Mouse (Mus musculus) adrenal gland, adult (tissue): ENCODE results near the gene Bod1l.

Source experiments
- DNase-seq, 2 experiments: peaks; one replicate each; pipeline ENCODE4 v3.0.0; 2022 to 2023; ENCODE audit warnings: low spot score in 1 of 2; ENCODE audit not compliant: inconsistent age in 2 of 2

The Bod1l gene

DNA sequence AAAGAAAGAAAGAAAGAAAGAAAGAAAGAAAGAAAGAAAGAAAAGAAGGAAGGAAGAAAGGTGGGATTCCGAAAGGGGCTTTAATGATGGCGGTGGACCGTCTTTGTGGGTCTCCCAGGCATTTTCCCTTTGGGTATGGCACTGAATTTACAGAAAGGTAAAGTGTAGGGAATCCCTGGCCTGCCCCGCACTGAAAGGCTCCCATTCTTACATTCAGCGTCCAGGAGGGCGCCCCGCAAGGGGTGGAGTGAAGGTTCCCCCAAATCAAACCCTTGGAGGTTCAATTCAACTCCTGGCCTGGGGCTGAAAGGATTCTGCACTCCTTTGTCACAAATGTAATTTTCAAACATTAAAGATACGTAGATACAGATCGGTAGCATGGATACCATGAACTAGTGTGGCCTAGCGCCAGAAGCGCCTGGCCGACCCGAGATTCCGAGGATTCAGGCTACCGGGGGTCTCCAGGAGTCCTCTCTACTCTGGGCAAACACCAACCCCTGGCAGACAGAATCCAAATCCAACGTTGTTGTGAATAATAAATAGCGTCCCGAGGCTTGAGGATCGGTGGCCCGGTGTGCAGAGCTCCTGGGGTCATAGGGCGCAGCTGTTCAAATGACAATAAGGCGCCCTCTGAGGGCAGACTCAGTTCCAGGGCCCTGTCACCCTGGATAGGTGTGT lies 83.1 kb downstream of the Bod1l start:
- DNase-seq, result no peak

DNA sequence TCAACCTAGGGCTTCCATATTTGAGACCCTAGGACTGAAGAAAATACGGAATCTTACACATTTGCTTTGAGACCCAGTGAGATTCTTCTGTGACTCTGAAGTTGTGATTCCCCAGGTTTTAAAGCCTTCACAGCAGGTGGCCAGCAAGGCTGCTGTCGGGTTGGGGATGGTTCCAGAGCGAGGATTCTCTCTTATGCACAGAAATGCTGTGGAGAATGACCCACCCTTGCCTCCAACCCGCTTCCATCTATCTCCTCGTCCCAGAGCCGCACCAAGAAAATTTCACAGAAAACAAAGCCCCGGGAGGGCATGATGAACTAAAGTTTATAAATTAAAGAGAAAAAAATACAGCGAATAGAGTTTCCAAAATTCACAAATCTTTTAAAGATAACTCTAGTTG lies 84.0 kb downstream of the Bod1l start:
- no peak for DNase-seq

DNA sequence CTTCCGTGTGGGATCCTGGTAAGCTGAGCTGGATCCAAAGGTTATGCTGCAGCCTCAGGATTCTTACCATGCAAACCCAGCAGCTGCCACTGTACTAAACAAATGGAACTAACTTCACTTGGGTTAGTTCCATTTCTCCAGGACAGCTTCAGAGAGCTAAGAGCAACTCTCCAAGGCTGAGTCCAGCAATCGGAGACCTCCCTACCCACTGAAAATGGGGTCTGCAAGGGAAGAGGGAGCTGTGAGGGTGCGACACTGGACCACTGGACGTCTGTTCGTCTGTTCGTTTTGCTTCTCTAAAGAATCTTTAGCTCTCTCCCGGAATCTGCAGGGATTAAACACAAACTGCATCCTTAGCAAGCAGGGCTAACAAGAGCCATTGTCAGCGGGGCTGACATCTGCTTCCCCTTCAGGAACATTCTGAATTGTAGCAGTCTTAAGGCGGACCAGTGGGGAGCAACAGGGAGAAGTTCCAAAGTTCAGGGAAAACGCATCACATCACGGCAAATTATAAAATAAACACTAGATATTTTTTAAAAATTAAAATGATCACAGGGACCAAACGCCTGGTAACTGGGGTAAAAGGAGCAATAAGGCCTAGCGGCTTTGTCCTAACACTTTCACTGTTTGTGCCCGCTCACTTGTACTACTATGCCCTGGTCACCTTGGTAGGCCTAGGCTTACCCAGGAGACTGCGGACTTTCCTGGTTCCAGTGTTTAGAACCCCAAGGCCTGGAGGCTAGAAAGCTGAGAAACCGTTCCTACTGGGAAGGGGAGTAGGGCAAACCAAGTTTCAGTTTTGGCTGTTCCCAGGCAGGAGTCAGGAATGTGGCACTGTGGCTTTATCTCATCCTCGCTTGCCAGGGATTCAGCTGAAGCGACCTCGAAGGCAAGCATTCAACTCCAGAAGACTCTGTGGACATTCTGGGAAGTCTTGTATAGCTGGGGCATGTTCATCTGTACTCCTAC lies 85.2 kb downstream of the Bod1l start:
- DNase-seq, result no peak

DNA sequence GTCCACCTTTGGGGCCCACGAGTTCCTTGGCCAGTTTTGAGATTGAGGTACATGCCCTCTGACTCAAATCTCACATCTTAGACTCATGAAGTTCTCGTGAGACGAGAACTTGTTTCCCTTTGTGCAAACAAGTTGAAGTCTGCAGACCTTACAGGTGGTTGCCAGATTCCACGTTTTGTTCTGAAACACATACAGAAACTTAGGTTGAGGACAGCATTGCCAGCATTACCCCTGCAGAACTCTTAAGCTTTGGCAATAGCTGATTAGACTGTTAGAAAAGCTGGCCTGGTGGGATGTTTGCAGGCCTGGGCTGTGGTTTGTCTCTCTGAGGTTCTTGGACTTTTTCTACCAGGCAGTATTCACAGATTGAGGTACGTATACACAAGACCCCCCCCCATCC lies 86.8 kb downstream of the Bod1l start:
- DNase-seq, result no peak

DNA sequence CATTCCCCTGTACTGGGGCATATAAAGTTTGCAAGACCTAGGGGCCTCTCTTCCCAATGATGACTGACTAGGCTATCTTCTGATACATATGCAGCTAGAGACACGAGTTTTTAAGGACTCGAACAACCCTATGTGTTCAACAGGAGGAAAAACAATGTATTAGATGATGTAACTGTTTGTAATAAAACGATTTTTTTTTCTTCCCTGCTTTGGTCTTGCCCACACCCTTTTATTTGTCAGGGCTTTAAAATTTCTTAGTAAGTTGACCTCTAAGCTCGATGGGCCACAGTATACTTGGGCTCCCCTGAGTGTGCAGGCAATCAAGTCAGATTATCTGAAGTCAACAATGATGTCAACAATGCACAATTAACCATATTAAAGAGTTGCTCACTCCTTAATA lies 87.7 kb downstream of the Bod1l start:
- no peak for DNase-seq

DNA sequence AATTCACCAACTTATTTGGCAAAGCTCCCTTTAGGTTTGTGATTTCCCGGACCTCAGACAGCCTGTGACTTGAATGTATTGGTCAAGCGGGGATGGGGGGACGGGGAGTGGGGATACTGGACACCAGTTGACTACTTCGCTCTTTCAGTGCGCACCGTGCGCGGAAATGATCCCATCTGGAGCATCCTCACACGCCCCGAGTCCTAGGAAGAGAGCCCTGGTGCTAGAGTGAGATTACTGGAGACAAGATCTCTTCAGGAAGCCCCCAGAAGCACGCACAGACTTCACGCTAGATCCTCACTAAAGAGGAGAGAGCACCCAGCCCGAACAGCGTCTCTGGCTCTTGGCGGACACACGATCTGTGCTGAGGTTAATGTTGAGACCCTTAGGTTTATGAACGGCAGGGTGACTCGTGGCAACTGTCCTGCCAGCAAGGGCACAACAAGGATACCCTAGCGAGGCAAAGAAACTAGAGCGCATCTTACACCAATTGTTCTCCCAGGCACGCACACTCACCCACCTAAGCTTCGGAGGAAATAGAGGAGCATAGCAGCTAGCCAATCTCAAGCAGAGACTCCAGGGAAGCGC lies 88.6 kb downstream of the Bod1l start:
- DNase-seq, result no peak

DNA sequence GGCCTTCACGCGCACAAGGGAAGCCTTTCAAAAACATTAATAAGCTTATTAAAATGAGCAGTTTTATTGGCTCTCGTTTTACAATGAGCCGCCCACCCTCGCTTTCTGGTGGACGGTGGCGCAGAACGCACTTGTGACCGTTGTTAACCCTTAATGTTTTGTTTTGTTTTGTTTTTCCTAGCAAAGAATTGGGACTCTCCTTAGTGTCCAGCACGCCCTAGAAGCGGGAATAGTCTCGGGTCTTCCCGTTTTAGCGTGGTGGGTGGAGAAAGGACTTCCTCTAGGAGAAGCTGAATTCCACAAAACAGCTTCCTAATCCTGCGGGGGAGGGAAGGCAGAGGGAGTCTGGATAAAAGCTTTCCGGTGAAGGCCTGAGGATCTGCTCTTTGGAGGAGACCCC lies 89.3 kb downstream of the Bod1l start:
- no peak for DNase-seq

DNA sequence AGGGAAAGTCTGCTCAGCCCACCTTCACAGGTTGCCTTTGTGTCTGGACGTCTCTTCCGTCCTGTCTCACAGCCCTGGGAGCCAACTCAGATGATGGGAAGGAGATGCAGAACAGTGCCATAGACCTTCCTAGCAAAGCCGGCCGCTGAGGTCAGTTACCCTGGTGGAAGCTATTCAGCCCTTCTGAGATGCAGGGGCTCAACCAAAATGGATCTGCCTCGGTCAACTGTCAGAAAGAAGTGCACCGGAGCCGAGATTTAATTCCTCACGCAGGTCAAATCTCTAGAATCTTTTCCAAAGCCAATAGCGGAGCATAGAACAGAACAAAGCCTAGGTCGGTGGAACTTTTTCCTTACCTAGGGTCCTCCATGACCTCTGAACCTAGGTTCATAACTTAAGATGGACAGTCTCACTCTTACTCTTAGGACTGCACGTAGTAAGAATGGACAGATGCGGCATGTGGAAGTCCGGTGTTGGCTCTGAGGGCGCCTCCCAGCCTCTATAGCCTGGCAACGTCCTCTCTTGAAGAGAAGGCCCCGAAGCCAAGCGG lies 89.8 kb downstream of the Bod1l start:
- no peak for DNase-seq

DNA sequence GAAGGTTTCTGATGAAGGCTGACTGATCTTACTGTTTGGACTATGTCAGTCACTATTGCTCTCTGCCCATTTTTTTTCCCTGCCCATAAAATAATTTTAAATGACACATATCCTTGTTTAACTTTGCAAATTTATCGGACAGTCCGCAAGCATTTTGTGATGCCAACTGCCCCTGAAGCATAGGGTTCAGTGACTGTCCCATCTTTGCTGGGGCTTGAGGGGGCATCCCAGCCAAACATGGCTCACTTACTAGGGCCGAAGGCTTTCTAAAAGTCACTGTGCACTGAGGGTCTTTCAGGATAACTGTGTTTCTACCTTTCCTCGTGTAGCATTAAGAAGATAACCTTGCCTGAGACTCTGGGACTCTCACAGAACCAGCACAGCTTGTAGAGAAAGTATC lies 91.4 kb downstream of the Bod1l start:
- DNase-seq, result no peak

DNA sequence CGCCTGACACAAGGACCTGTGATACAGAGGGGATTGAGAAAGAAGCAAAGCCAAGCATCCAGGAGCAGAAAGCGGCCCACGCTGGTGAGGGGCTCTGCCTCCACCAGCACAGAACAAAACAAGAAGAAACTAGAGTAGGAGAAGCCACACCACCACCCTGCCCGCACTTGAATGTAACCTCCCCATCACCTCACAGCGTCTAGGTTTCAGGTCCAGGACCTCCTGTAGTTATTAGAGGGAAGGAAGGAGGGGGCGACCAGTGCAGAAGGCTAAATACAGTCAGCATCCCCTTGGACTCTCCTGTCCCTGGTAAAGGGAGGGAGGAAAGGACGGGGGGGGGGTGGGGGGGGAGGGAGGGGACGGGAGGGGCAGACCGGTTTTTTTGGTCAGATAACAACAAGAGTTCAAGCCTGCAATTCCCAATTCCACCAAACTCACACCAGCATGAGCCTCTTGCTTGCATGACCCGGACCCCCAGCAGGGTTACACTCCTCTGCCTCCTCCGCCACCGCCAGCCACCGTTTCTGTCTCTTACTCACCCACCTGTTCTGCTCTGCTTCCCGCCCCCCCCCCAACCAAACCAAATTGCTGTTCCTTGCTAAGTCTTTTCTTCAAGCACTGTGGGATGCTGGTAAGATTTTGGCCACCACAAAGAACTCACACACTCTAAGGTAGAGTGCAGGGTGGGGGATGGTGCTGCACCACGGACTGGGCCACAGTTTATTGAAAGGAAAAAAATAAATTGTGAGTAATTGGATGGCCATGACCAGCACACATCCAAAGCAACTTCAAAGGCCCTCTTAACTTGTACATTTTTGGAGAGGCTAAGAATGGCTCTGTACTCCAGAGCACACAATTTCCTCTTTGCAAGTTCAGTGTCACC lies 99.0 kb downstream of the Bod1l start:
- DNase-seq, result no peak

DNA sequence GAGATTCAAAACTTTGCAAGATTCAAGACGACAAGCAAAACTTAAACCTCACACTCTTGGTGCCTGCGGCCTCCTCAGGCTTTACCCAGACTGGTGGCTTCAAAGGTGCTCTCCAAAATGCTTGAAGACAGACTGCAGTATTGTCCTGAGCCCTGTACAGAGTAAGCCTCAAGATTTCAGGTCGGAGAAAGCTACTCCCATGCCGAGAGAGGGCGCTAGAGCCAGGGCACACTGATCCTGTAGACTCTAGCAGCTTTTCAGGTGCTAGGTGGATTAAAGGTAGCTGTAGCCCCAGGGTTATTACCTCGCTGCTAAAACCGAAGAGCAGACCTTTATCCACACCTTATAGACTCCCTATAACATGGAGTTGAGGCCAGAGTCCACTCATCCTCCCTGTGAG lies 99.9 kb downstream of the Bod1l start:
- no peak for DNase-seq

DNA sequence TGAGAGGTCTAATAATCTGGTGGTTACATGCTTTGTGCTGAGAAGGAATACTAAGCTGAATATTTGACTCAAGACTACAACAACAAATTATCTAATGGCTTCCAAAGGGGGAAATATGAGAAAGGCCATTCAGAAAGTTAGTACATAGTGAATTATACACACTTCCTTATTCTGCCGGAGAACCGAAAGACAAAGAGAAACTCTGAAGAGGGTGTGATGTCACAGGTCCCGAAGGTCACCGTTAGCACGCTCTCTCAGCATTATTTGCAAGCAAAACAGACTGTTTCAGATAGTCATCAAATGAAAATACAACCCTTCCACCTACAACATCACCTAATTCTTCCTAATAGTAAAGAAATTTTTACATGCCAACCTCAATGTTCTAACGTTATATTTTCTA lies 105.3 kb downstream of the Bod1l start:
- no peak for DNase-seq
